Mouse (Mus musculus) hindlimb bud, embryonic 11.5 days (tissue): ENCODE results near the gene Cyp2b23.
"Not testable (repeated sequence)": the region's sequence is repeated elsewhere in the genome, so short reads cannot be mapped to it uniquely, and the experiment has no call there.

ENCODE experiments used
- DNase-seq: peaks from one replicate; pipeline ENCODE4 v3.0.0-alpha.2; 2012; ENCODE audit warnings: low read depth, low spot score; ENCODE audit errors: extremely low spot score

Gene Cyp2b23

DNA sequence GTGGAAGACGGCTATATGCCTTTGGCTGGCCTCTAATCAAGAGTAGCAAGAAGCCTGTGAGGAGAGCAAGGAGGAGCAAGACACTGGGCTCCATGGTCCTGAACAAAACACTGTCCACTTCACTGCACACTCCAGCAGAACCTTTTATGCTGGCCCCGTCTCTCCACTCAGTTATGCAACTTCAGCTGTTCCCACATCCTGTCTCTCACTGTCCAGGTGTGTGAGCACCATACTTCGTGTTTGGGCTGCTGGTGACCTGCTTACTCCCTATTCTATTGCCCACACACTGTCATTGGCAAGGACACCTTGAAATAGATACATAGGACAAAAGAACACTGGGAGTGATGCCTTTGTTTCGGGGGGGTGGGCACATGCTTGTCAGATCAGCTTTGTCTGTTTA lies at the start of gene Cyp2b23:
Gene Cyp2b23, minus strand, starts transcription at position 101 of the 400 bp plus-strand sequence.
- no peak for DNase-seq

DNA sequence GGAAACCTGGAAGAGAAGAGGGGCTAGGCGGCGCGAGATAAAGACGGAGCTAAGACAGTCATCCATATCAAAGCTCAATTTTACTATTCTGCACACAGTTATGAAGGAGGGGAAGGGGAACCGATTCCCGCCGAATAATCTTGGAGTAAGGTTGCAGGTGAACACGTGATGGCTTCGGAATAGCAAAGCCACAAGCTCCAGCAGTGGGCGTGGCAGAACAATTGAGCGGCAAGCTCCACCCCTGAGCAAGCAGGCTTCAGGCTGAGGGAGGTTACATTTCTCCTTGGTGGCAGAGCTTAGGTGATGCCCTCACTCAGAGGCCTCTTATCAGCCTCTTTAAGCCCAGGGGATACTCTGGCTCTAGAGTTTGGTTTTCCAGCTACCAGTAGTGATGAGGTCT lies 24.8 kb upstream of the Cyp2b23 start:
- DNase-seq: no peak

GRCm38 (mm10) chr7:26707061-26707460 lies 20.8 kb upstream of the Cyp2b23 start:
- no peak for DNase-seq

DNA sequence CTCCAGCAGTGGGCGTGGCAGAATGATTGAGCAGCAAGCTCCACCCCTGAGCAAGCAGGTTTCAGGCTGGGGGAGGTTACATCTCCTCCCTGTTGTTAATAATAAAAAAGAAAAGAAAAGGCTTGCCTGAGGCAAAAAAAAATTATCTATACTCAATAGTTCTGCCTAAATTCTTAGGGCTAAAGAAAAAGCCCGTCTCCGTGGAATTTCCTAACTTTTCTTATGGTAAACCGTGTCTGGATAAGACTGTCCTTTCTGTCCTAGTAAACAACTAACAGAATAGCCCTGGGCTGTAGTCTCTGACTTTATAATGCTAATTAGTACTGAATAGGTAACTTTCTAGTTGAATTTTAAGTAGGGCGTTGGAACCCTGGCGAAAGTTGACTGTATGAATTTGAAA lies 20.0 kb upstream of the Cyp2b23 start:
- not testable (repeated sequence) for DNase-seq

- DNase-seq: no peak
These were observed 13.9 kb upstream of the Cyp2b23 start for GRCm38 (mm10) chr7:26700151-26700550.

DNA sequence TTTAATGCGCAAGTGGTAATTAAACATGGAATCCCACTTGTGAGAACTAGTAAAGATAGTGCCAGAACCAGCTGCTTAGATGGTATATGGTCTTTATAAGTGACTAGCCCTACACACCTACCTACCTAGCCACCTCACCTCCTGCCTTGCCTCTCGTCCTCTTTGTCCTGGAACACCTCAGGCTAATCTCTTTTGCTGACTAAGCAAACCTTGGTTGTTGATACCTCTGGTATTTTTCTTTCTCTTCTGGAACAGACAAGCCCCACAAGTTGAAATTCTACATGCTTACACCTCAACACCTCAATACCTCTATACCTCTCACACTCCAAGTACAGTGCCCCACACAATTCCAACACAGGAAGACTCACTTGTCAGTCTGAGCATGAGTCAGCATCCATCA lies 524 bp downstream of the Cyp2b23 start:
- no peak for DNase-seq

DNA sequence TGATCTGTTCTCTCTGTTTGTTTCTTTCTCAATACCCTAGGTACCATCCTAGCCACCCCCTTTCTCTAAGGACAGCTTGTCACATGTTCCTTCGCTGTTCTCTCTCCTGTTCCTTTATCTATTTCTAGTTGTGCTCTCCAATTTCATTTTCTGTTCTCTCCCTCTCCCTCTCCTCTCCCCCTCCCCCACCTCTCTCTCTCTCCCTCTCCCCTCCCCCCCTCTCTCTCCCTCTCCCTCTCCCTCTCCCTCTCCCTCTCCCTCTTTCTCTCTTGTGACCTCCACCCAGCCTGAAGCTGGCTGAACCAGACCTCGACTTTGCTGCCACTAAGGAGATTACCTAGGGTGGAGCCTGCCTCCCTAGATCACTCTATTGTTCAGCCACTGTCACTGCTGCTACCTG lies 18.8 kb downstream of the Cyp2b23 start:
- not testable (repeated sequence) for DNase-seq

DNA sequence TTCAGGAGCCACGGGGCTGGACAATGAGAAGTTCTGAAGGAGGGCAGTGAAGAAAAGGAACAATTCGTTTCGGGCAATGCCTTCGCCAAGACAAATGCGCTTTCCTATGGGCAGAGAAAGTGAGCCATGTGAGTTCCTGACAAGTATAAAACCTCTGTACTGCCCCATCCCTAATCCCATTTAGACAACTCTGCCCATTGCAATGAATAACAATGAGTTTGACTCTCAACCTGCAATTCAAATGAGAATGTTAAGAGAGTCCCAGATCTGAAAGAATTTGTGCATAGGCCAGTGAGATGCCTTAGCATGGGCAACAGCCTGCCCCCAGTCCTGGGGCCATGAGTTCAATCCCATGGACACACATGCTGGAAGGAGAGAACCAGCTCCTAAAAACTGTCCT lies 20.2 kb downstream of the Cyp2b23 start:
- no peak for DNase-seq

DNA sequence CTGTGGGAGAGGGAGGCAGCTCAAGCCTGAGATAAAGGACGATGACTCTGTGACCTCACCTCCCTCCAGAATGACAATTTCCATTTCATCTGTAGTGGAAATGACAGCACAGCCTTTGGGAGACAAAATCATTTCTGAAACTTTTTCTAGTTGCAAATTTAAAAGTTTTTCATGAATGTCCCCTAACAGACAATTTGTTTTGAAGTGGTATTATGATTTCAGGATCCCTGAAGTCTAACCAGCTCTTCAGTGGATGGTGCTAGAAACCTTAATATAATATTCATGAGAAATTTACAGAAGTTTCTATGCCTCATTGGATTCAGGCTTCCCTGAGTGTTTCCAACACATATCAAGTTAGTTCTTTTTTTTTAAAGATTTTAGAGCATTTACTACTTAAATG lies 67.9 kb downstream of the Cyp2b23 start, which contains the start of gene Vmn1r185:
Gene Vmn1r185, minus strand, starts transcription at position 101 of the 400 bp plus-strand sequence.
- DNase-seq: not testable (repeated sequence)
